Mouse (Mus musculus) 3T3-L1 (cell line): ENCODE measurements around the gene Cse1l.

Source experiments
- DNase-seq: peaks from one replicate; pipeline ENCODE4 v3.0.0-alpha.2; 2015; ENCODE audit warnings: low read depth, low spot score

Gene Cse1l

GRCm38 (mm10) chr2:166974177-166974872 is 68.5 kb downstream of the Cse1l start:
- no peak for DNase-seq

GRCm38 (mm10) chr2:166976356-166976755 is 70.5 kb downstream of the Cse1l start:
- no peak for DNase-seq

- DNase-seq, result no peak
Observed at GRCm38 (mm10) chr2:166977490-166977889, 71.7 kb downstream of the Cse1l start.

GRCm38 (mm10) chr2:166980161-166980560 is 74.3 kb downstream of the Cse1l start:
- DNase-seq, result no peak

- no peak for DNase-seq
Observed at GRCm38 (mm10) chr2:166983351-166983894, 77.6 kb downstream of the Cse1l start.

GRCm38 (mm10) chr2:166990861-166991260 is 85.0 kb downstream of the Cse1l start:
- no peak for DNase-seq

GRCm38 (mm10) chr2:166991945-166992344 is 86.1 kb downstream of the Cse1l start:
- peak; percentile 79 for DNase-seq

- DNase-seq, result peak; percentile 50
Observed at GRCm38 (mm10) chr2:166995021-166995795, 89.4 kb downstream of the Cse1l start.
